Mouse (Mus musculus) liver, embryonic 14.5 days (tissue): ENCODE results near the gene Dnase1l2. TPM values are rescaled to one million over a fixed set of nuclear protein-coding genes. Genes with fewer than 3 reads are reported as not detected.

Source experiments
- ATAC-seq: fragments of 200-750 bp; cut with Nextera tagmentation; 2 replicates; pipeline ENCODE4 v1.8.0; 2017; ENCODE audit warnings: moderate number of reproducible peaks, mild to moderate bottlenecking, moderate library complexity; ENCODE audit not compliant: insufficient read depth
- DNase-seq, 3 experiments: peaks; one replicate each; pipeline ENCODE4 v3.0.0-alpha.2; 2012 to 2013; ENCODE audit warnings: low read depth in 3 of 3, low spot score in 3 of 3
- H3K27ac ChIP-seq: fragments of 300-500 bp; sonication (generic); 2 replicates; pipeline ENCODE4 v1.5.1; 2014; ENCODE audit warnings: moderate library complexity, mild to moderate bottlenecking, control low read depth, inconsistent platforms
- H3K27me3 ChIP-seq: fragments of 300-500 bp; sonication (generic); 2 replicates; pipeline ENCODE4 v1.6.1; 2014; ENCODE audit warnings: mild to moderate bottlenecking, low read length, moderate library complexity; ENCODE audit not compliant: control insufficient read depth, insufficient read depth
- H3K36me3 ChIP-seq: fragments of 300-500 bp; sonication (generic); replicated peaks from 2 replicates; pipeline ENCODE4 v1.6.1; 2014; ENCODE audit warnings: low read depth; ENCODE audit not compliant: control insufficient read depth, insufficient read depth
- H3K4me1 ChIP-seq, 2 experiments: fragments of 200-500 bp in 1 of 2; fragments of 300-500 bp in 1 of 2; sonication (generic) in 1 of 2; replicated peaks; 2 replicates each; pipeline ENCODE4 v1.6.1; 2012 to 2014; ENCODE audit warnings: antibody characterized with exemption in 1 of 2, inconsistent platforms in 1 of 2, low read length in 1 of 2; ENCODE audit not compliant: control insufficient read depth in 2 of 2, insufficient read depth in 2 of 2
- H3K4me2 ChIP-seq: fragments of 300-500 bp; sonication (generic); 2 replicates; pipeline ENCODE4 v1.6.1; 2014; ENCODE audit warnings: low read depth, mild to moderate bottlenecking, control low read depth, moderate library complexity
- H3K4me3 ChIP-seq, 2 experiments: fragments of 200-500 bp in 1 of 2; fragments of 300-500 bp in 1 of 2; sonication (generic) in 1 of 2; 2 replicates each; pipeline ENCODE4 v1.5.1; 2012 to 2014; ENCODE audit warnings: low read depth in 2 of 2, low read length in 2 of 2, mild to moderate bottlenecking in 2 of 2, control low read depth in 1 of 2, inconsistent platforms in 1 of 2, moderate library complexity in 1 of 2; ENCODE audit not compliant: insufficient read depth in 1 of 2
- H3K9ac ChIP-seq: fragments of 300-500 bp; sonication (generic); replicated peaks from 2 replicates; pipeline ENCODE4 v1.6.1; 2014; ENCODE audit warnings: mild to moderate bottlenecking, control low read depth, moderate library complexity
- H3K9me3 ChIP-seq: fragments of 300-500 bp; sonication (generic); 2 replicates; pipeline ENCODE4 v1.6.1; 2016; ENCODE audit warnings: low read length, mixed read lengths; ENCODE audit not compliant: control insufficient read depth
- CTCF ChIP-seq: IDR thresholded peaks from 2 replicates; pipeline ENCODE4 v1.5.1; 2016; ENCODE audit warnings: antibody characterized with exemption, low read depth, control low read depth
- EP300 ChIP-seq: IDR thresholded peaks from 2 replicates; pipeline ENCODE4 v1.6.1; 2016; ENCODE audit warnings: antibody characterized with exemption, low read depth
- WGBS: fragments of 180-500 bp; shearing (Covaris S2); extraction: QIAGEN DNeasy Blood & Tissue Kit; methylation state at CpG from one replicate; pipeline ENCODE4 v1.1.7; 2014; ENCODE audit not compliant: insufficient replicate concordance; 5-methylcytosine and 5-hydroxymethylcytosine counted together
- polyA plus RNA-seq, 2 experiments: library from polyadenylated mRNA; depleted of rRNA in 1 of 2; stranded (reverse) in 1 of 2; unstranded in 1 of 2; fragments of >200 nt; fragmentation: Nextera tagmentation in 1 of 2; extraction: Ambion mirVana in 1 of 2; gene quantifications; 2 replicates each; pipeline versions ENCODE4 v1.2.1 to v1.2.3; 2012 to 2014

The Dnase1l2 gene
- polyA plus RNA-seq, 2 experiments: 0.46 to 2.1 TPM

DNA sequence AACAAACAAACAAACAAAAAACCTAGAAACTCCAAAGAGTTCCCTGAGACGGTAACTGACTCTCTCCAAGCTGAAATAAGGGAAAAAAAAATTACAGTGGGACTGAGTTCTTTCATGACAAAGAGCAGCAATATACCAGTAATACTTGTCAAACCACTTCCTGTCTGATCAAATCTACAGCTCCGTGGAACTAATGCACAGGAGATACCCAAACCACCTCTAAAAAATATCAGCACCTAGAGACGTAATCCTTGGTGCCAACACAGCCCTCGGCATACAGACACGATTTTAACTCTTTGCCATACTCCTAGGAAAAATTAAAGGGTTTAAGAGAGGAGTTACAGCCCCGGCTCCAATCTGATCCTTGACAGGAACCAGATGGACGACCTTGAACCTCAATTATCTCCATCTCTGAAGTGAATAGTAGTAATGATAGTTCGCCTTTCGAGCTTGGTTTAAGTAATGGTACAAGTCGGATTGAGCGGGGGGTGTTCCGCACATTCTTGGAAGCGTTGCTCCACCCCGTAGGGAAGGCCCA lies 11.4 kb upstream of the Dnase1l2 start:
- H3K36me3 ChIP-seq: peaks cover 13% of the 10 kb centered on the region
- DNase-seq: no peak
- TF ChIP-seq EP300 (no peak), CTCF (no peak)
- 2% methylated on average over 14 of the region's 14 CpGs for WGBS
- H3K9me3 ChIP-seq: no peaks in the 10 kb centered on the region
- peak overlapping the region; percentile 98 for H3K27ac ChIP-seq
- no peaks in the 10 kb centered on the region for H3K27me3 ChIP-seq
- H3K4me3 ChIP-seq: peak overlapping the region; percentile 84 to 96
- ATAC-seq: no peak
- H3K4me2 ChIP-seq: peak overlapping the region; percentile 97
- peaks cover 18 to 20% of the 10 kb centered on the region in 2 experiments for H3K4me1 ChIP-seq
- H3K9ac ChIP-seq: peak overlapping the region; percentile 99

DNA sequence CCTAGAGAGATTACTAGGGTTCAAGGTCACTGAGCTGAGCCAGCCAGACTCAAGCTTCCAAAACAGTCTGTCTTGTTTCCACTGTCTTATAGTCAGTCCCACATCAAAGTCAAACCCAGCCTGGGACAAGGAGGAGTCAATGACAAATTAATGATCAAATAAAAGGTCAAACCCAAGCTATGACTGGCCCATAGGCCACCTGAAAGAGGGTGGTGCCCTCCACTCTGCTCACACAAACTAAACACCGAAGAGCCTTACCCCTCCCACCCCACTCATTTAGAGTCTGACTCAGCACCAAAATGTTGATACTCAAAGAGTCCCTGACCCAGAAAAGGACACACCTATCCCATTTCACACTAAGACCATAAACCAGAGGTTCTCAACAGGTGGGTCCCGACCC lies 10.5 kb upstream of the Dnase1l2 start:
- TF ChIP-seq EP300 (no peak), CTCF (no peak)
- DNase-seq: peak in 2 of 3 experiments; percentile 49 to 58
- peak overlapping the region; percentile 98 for H3K27ac ChIP-seq
- H3K4me2 ChIP-seq: peak overlapping the region; percentile 97
- H3K4me3 ChIP-seq: no peak overlapping the region
- no peaks in the 10 kb centered on the region for H3K27me3 ChIP-seq
- 0 out of 2 replicates have a peak overlapping the region, but pooled peaks have one; percentile 99 for H3K9ac ChIP-seq
- ATAC-seq: no peak
- no peaks in the 10 kb centered on the region for H3K9me3 ChIP-seq
- H3K36me3 ChIP-seq: peaks cover 13% of the 10 kb centered on the region
- peaks cover 18 to 20% of the 10 kb centered on the region in 2 experiments for H3K4me1 ChIP-seq
- 45% methylated on average over 2 of the region's 2 CpGs for WGBS

DNA sequence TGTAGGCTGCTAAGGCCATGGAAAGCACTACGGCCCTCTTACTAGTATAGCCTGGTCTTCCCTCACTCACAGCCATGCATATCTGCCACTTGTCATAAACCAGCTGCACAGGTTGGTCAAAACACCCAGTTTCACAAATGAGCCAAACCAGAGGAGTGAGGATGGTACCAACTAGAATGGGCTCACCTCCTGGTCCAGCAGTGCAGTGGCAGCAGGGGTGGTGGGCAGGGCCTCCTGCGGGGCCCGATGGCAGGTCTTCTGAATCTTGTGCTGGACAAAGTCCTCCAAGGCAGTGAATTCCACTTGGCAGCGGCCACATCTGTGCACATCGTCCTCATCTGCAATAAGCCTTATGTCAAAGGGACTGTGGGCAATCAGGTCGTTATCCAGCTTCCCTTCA lies 8.3 kb upstream of the Dnase1l2 start:
- Histone ChIP-seq H3K4me2 (no peak overlapping the region), H3K9ac (no peak overlapping the region; the same call in 1 of the 2 replicates), H3K4me1 (peaks cover 18 to 20% of the 10 kb centered on the region in 2 experiments), H3K9me3 (no peaks in the 10 kb centered on the region), H3K4me3 (no peak overlapping the region), H3K27me3 (no peaks in the 10 kb centered on the region), H3K27ac (no peak overlapping the region), H3K36me3 (peaks cover 29% of the 10 kb centered on the region)
- TF ChIP-seq CTCF (no peak), EP300 (no peak)
- WGBS: 78% methylated on average over 6 of the region's 6 CpGs
- ATAC-seq (no peak), DNase-seq (no peak)

DNA sequence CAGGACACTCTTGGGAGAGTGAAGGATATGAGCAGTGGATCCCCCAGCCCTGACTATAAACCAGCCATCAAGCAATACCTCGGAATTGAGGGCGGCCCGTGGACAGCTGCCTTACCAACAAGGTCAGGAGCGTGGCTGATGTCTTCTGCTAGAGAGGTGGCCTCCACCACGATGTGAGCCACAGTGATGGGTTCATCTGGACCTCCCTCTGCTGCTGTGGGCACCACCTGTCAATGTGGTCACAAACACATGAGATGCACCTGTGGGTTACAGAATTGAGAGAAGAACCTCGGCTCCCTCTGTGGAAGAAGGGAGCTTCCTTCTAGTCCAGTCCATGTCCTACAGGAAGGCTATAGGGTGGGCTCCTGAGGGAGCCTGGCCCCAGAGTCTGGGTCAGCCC lies 6.6 kb upstream of the Dnase1l2 start:
- TF ChIP-seq EP300 (no peak), CTCF (no peak)
- Histone ChIP-seq H3K9me3 (no peaks in the 10 kb centered on the region), H3K36me3 (peaks cover 40% of the 10 kb centered on the region), H3K27ac (no peak overlapping the region), H3K9ac (no peak overlapping the region), H3K4me1 (peaks cover 13 to 15% of the 10 kb centered on the region in 2 experiments), H3K4me3 (no peak overlapping the region), H3K4me2 (no peak overlapping the region), H3K27me3 (no peaks in the 10 kb centered on the region)
- DNase-seq (no peak), ATAC-seq (no peak)
- 85% methylated on average over 6 of the region's 6 CpGs for WGBS

GRCm38 (mm10) chr17:24446590-24446989 lies 3.7 kb upstream of the Dnase1l2 start:
- no peaks in the 10 kb centered on the region for H3K27me3 ChIP-seq
- ATAC-seq: no peak
- H3K9ac ChIP-seq: no peak overlapping the region
- WGBS: 83% methylated on average over 8 of the region's 8 CpGs
- TF ChIP-seq CTCF (no peak), EP300 (no peak)
- H3K9me3 ChIP-seq: no peaks in the 10 kb centered on the region
- DNase-seq: no peak
- H3K4me3 ChIP-seq: no peak overlapping the region
- H3K4me1 ChIP-seq: no peaks in the 10 kb centered on the region
- no peak overlapping the region for H3K27ac ChIP-seq
- peaks cover 47% of the 10 kb centered on the region for H3K36me3 ChIP-seq
- H3K4me2 ChIP-seq: no peak overlapping the region
